In the genomic region with DNA sequence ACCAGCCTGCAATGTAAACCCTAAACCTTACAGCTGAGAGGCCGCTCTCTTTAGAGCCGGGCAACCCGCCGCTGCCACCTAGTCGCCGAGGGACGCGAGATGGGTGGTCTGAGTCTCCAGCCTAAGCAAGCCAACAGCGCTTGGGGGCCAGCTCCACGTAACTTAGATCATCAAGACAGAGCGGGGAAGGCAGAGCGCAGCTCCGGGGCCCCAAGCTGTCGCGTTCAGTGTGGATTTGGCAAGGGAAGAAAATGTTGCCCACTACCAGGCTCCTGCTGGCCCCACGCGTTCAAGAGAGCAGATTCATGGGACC, we compare ENCODE assay signal across 14 mouse cellular contexts. TPM values are rescaled to one million over a fixed set of nuclear protein-coding genes. Genes with fewer than 3 reads are reported as not detected.
DNase-seq lines count a peak whose midpoint lies in the region; ATAC-seq lines count a peak whose summit lies in the region.
"Had no signal": no experiment of that assay in that cellular context is flagged by ENCODE, and none has a peak within 500 bp of the region (broad histone marks: within the 10 kb centered on the region; RNA-seq: fewer than 3 reads in every experiment).

No protein-coding gene starts in this region.

- H3K4me1 ChIP-seq in heart, embryonic 12.5 days (replicated peaks) = peaks cover 40% of the 10 kb centered on the region
- H3K4me1 ChIP-seq in forebrain, embryonic 10.5 days = peaks cover 82% of the 10 kb centered on the region
- H3K4me1 ChIP-seq in limb, embryonic 15.5 days = peaks cover 46% of the 10 kb centered on the region

- peak overlapping the region; percentile 45 for H3K4me2 ChIP-seq in heart, embryonic 12.5 days
- peak overlapping the region; percentile 24; the same call in 1 of the 2 replicates for H3K4me2 ChIP-seq in limb, embryonic 15.5 days

- H3K36me3 ChIP-seq in heart, embryonic 12.5 days = no peaks in the 10 kb centered on the region
- no peaks in the 10 kb centered on the region for H3K36me3 ChIP-seq in forebrain, embryonic 10.5 days (replicated peaks)
- no peaks in the 10 kb centered on the region for H3K36me3 ChIP-seq in limb, embryonic 15.5 days

- peaks cover 85% of the 10 kb centered on the region for H3K27me3 ChIP-seq in heart, embryonic 12.5 days (replicated peaks)
- H3K27me3 ChIP-seq in forebrain, embryonic 10.5 days (ENCODE audit: poor library complexity, severe bottlenecking) = peaks cover 98% of the 10 kb centered on the region
- H3K27me3 ChIP-seq in limb, embryonic 15.5 days = peaks cover 89% of the 10 kb centered on the region

- no peak overlapping the region for H3K9ac ChIP-seq in heart, embryonic 12.5 days
- H3K9ac ChIP-seq in limb, embryonic 15.5 days = no peak overlapping the region

- no peaks in the 10 kb centered on the region for H3K9me3 ChIP-seq in heart, embryonic 12.5 days (replicated peaks)
- no peaks in the 10 kb centered on the region for H3K9me3 ChIP-seq in forebrain, embryonic 10.5 days
- no peaks in the 10 kb centered on the region for H3K9me3 ChIP-seq in limb, embryonic 15.5 days

- no peak overlapping the region for H3K27ac ChIP-seq in heart, embryonic 12.5 days (ENCODE audit: poor library complexity, severe bottlenecking)
- peak overlapping the region; percentile 15; the same call in 1 of the 2 replicates for H3K27ac ChIP-seq in forebrain, embryonic 10.5 days
- H3K27ac ChIP-seq in limb, embryonic 15.5 days = no peak overlapping the region

- DNase-seq in heart, postnatal 25 days (ENCODE audit: low spot score) = no peak
- peak; percentile 20 for DNase-seq in ES-CJ7 (ENCODE audit: low read depth, low spot score)
- DNase-seq in forebrain, embryonic 10.5 days (ENCODE audit: extremely low spot score, low spot score) = peak; percentile 58
- no peak for DNase-seq in testis, postnatal 10 days (ENCODE audit: low spot score)
- no peak for DNase-seq in right cerebral cortex, postnatal 25 days
- no peak for DNase-seq in left cerebral cortex, postnatal 25 days (ENCODE audit: low spot score in 2 of 2)
- DNase-seq: gastrocnemius, postnatal 36 days; kidney, adult 9 months; lung, postnatal 4 days had no signal

- H3K4me3 ChIP-seq in heart, embryonic 12.5 days = peak overlapping the region; percentile 11
- peak overlapping the region; percentile 38 for H3K4me3 ChIP-seq in forebrain, embryonic 10.5 days
- H3K4me3 ChIP-seq in limb, embryonic 15.5 days = no peak overlapping the region

- WGBS in heart, embryonic 12.5 days = under 1% methylated on average over 17 of the region's 17 CpGs
- under 1% methylated on average over 17 of the region's 17 CpGs for WGBS in forebrain, embryonic 10.5 days
- WGBS in limb, embryonic 15.5 days = under 1% methylated on average over 17 of the region's 17 CpGs

- intact Hi-C loops in heart, postnatal 25 days (cut with DNase I) = no loop called here
- intact Hi-C loops in left cerebral cortex, postnatal 25 days (cut with DNase I) = no loop called here

- no peak for ATAC-seq in heart, embryonic 12.5 days (ENCODE audit: insufficient number of reproducible peaks, low FRiP score)
- no peak for ATAC-seq in limb, embryonic 15.5 days (ENCODE audit: insufficient number of reproducible peaks, low FRiP score, low TSS enrichment, low read depth)

RNA-seq across cellular contexts. Expression of a gene that starts 2.8 kb away (rescaled TPM):
- not detected in 2 replicates for polyA plus RNA-seq in heart, embryonic 12.5 days (2016; fragmentation: Nextera tagmentation; extraction: Ambion mirVana)
- not detected for total RNA-seq in heart, postnatal 25 days (2021)
- polyA plus RNA-seq in forebrain, embryonic 10.5 days (2016; fragmentation: Nextera tagmentation; extraction: Ambion mirVana) = 0.44 and 0.62 TPM in 2 replicates
- polyA plus RNA-seq in limb, embryonic 15.5 days (2015; fragmentation: Nextera tagmentation; extraction: Ambion mirVana) = not detected in 2 replicates
- not detected for total RNA-seq in left cerebral cortex, postnatal 25 days (2021)
- total RNA-seq: gastrocnemius, postnatal 36 days; left cerebral cortex, adult 18-20 months had no signal
- polyA plus RNA-seq: C2C12; stomach, embryonic 14.5 days had no signal

Comparison
In these comparisons a context has a peak if more than half of its experiments do, and no peak if none do; other contexts are left out.
1. DNase-seq: peak in ES-CJ7 (single experiment) and forebrain, embryonic 10.5 days (single experiment); none in heart, postnatal 25 days (single experiment), testis, postnatal 10 days (single experiment), right cerebral cortex, postnatal 25 days (single experiment) and left cerebral cortex, postnatal 25 days (0 of 2).